Mouse (Mus musculus): ENCODE data around the gene Lsm3. TPM values are rescaled to one million over a fixed set of nuclear protein-coding genes. Genes with fewer than 3 reads are reported as not detected.
A peak's percentile ranks its signal among the peaks of the same experiment; 100 is the strongest.

Lsm3 gene
- polyA plus RNA-seq, 1 experiment from 2014 or later: 379 TPM

- 54% methylated on average over 1 of the region's 1 CpGs for WGBS
- no peaks in the 10 kb centered on the region for H3K27me3 ChIP-seq (ENCODE audit: control insufficient read depth, insufficient read depth, low read length)
- no peak for DNase-seq (ENCODE audit: low spot score)
- H3K36me3 ChIP-seq (replicated peaks; ENCODE audit: control insufficient read depth, insufficient read depth, low read depth, low read length): no peaks in the 10 kb centered on the region
- no peak overlapping the region for H3K27ac ChIP-seq (replicated peaks; ENCODE audit: low read depth, low read length)
- ATAC-seq (replicated peaks; ENCODE audit: insufficient number of reproducible peaks, low FRiP score, low TSS enrichment, low read depth): no peak
- no peak overlapping the region for H3K4me3 ChIP-seq (ENCODE audit: low read depth, low read length)
- H3K9me3 ChIP-seq (replicated peaks; ENCODE audit: control insufficient read depth, low read length): no peaks in the 10 kb centered on the region
- peaks cover 3% of the 10 kb centered on the region; the same call in 1 of the 2 replicates for H3K4me1 ChIP-seq (ENCODE audit: control insufficient read depth, insufficient read depth, low read length)
- H3K9ac ChIP-seq (replicated peaks; ENCODE audit: low read length): no peak overlapping the region
- H3K4me2 ChIP-seq (ENCODE audit: low read depth, low read length): no peak overlapping the region
These were observed 31.6 kb downstream of the Lsm3 start for GRCm38 (mm10) chr6:91547313-91547712.

DNA sequence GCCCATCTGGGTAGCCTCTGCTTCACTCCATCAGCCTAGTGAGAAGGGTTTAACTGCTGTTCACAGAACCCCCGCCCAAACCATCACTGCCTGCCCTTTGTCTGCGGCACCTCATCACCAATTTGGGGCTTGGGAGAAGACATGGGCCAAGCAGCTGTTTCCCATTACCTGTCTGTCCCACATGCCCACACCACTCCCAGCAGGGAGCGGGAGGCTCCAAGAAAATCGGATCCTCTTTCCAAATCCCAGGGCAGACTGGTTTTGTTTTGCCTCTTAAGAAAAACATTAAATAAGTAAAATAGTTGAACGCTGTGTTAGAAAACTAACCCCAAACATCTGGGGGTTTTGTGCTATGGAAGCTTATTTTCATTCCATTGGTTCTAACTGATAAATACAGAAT, 33.9 kb downstream of the Lsm3 start:
- 31% methylated on average over 5 of the region's 5 CpGs for WGBS

GRCm38 (mm10) chr6:91551671-91552070, 35.9 kb downstream of the Lsm3 start:
- 97% methylated on average over 3 of the region's 3 CpGs for WGBS
- Histone ChIP-seq H3K4me1 (ENCODE audit: control insufficient read depth, insufficient read depth, low read length) (0 out of 2 replicates have a peak, but pooled peaks cover 3% of the 10 kb centered on the region), H3K9me3 (replicated peaks; ENCODE audit: control insufficient read depth, low read length) (no peaks in the 10 kb centered on the region), H3K27ac (replicated peaks; ENCODE audit: low read depth, low read length) (no peak overlapping the region), H3K36me3 (replicated peaks; ENCODE audit: control insufficient read depth, insufficient read depth, low read depth, low read length) (no peaks in the 10 kb centered on the region), H3K9ac (replicated peaks; ENCODE audit: low read length) (no peak overlapping the region), H3K4me3 (ENCODE audit: low read depth, low read length) (no peak overlapping the region), H3K4me2 (ENCODE audit: low read depth, low read length) (no peak overlapping the region), H3K27me3 (ENCODE audit: control insufficient read depth, insufficient read depth, low read length) (no peaks in the 10 kb centered on the region)
- ATAC-seq (replicated peaks; ENCODE audit: insufficient number of reproducible peaks, low FRiP score, low TSS enrichment, low read depth) (no peak), DNase-seq (ENCODE audit: low spot score) (no peak)

More for the DNA sequence above, 33.9 kb downstream of the Lsm3 start:
- Histone ChIP-seq H3K9ac (replicated peaks; ENCODE audit: low read length) (no peak overlapping the region), H3K4me1 (ENCODE audit: control insufficient read depth, insufficient read depth, low read length) (0 out of 2 replicates have a peak, but pooled peaks cover 3% of the 10 kb centered on the region), H3K4me2 (ENCODE audit: low read depth, low read length) (no peak overlapping the region), H3K27ac (replicated peaks; ENCODE audit: low read depth, low read length) (peak overlapping the region; percentile 54), H3K36me3 (replicated peaks; ENCODE audit: control insufficient read depth, insufficient read depth, low read depth, low read length) (no peaks in the 10 kb centered on the region), H3K27me3 (ENCODE audit: control insufficient read depth, insufficient read depth, low read length) (no peaks in the 10 kb centered on the region), H3K4me3 (ENCODE audit: low read depth, low read length) (no peak overlapping the region), H3K9me3 (replicated peaks; ENCODE audit: control insufficient read depth, low read length) (no peaks in the 10 kb centered on the region)
- DNase-seq (ENCODE audit: low spot score) (peak; percentile 79), ATAC-seq (replicated peaks; ENCODE audit: insufficient number of reproducible peaks, low FRiP score, low TSS enrichment, low read depth) (0 out of 2 replicates have a peak, but pooled peaks have one; percentile 66)

- H3K36me3 ChIP-seq (replicated peaks; ENCODE audit: control insufficient read depth, insufficient read depth, low read depth, low read length): no peaks in the 10 kb centered on the region
- WGBS: 30% methylated on average over 3 of the region's 3 CpGs
- ATAC-seq (replicated peaks; ENCODE audit: insufficient number of reproducible peaks, low FRiP score, low TSS enrichment, low read depth) (no peak), DNase-seq (ENCODE audit: low spot score) (no peak)
- H3K27me3 ChIP-seq (ENCODE audit: control insufficient read depth, insufficient read depth, low read length): no peaks in the 10 kb centered on the region
- no peak overlapping the region for H3K4me3 ChIP-seq (ENCODE audit: low read depth, low read length)
- H3K4me2 ChIP-seq (ENCODE audit: low read depth, low read length): no peak overlapping the region
- H3K9me3 ChIP-seq (replicated peaks; ENCODE audit: control insufficient read depth, low read length): no peaks in the 10 kb centered on the region
- H3K9ac ChIP-seq (replicated peaks; ENCODE audit: low read length): no peak overlapping the region
- H3K27ac ChIP-seq (replicated peaks; ENCODE audit: low read depth, low read length): no peak overlapping the region
- H3K4me1 ChIP-seq (ENCODE audit: control insufficient read depth, insufficient read depth, low read length): 0 out of 2 replicates have a peak, but pooled peaks cover 3% of the 10 kb centered on the region
These were observed 37.0 kb downstream of the Lsm3 start for GRCm38 (mm10) chr6:91552693-91553092.

- WGBS: 65% methylated on average over 1 of the region's 1 CpGs
- Histone ChIP-seq H3K4me1 (ENCODE audit: control insufficient read depth, insufficient read depth, low read length) (no peaks in the 10 kb centered on the region), H3K27me3 (ENCODE audit: control insufficient read depth, insufficient read depth, low read length) (no peaks in the 10 kb centered on the region), H3K9ac (replicated peaks; ENCODE audit: low read length) (no peak overlapping the region), H3K27ac (replicated peaks; ENCODE audit: low read depth, low read length) (no peak overlapping the region), H3K9me3 (replicated peaks; ENCODE audit: control insufficient read depth, low read length) (no peaks in the 10 kb centered on the region), H3K36me3 (replicated peaks; ENCODE audit: control insufficient read depth, insufficient read depth, low read depth, low read length) (no peaks in the 10 kb centered on the region), H3K4me2 (ENCODE audit: low read depth, low read length) (no peak overlapping the region), H3K4me3 (ENCODE audit: low read depth, low read length) (no peak overlapping the region)
- ATAC-seq (replicated peaks; ENCODE audit: insufficient number of reproducible peaks, low FRiP score, low TSS enrichment, low read depth) (no peak), DNase-seq (ENCODE audit: low spot score) (no peak)
These were observed 42.8 kb downstream of the Lsm3 start for GRCm38 (mm10) chr6:91558565-91558964.

DNA sequence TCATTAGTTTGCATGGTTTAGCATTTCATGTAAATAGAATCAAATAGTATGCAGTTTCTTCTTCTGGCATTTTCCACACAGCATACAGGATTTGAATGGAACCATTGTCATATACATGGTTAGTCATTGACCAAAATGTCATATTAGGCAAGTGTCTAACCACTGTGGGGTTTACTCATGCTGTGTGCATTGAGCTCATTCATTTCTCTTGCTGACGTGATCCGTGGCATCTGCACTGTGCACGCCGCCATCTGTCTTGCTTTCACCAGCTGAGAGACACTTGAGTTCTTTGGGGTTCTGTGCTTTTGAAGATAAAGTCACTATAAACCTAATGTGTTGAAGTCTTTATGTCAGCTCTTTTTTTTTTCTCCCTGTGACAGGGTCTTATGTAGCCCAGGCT, 43.6 kb downstream of the Lsm3 start:
- Histone ChIP-seq H3K27me3 (ENCODE audit: control insufficient read depth, insufficient read depth, low read length) (no peaks in the 10 kb centered on the region), H3K27ac (replicated peaks; ENCODE audit: low read depth, low read length) (no peak overlapping the region), H3K4me1 (ENCODE audit: control insufficient read depth, insufficient read depth, low read length) (no peaks in the 10 kb centered on the region), H3K9me3 (replicated peaks; ENCODE audit: control insufficient read depth, low read length) (no peaks in the 10 kb centered on the region), H3K4me3 (ENCODE audit: low read depth, low read length) (no peak overlapping the region), H3K36me3 (replicated peaks; ENCODE audit: control insufficient read depth, insufficient read depth, low read depth, low read length) (no peaks in the 10 kb centered on the region), H3K9ac (replicated peaks; ENCODE audit: low read length) (no peak overlapping the region), H3K4me2 (ENCODE audit: low read depth, low read length) (no peak overlapping the region)
- DNase-seq (ENCODE audit: low spot score) (no peak), ATAC-seq (replicated peaks; ENCODE audit: insufficient number of reproducible peaks, low FRiP score, low TSS enrichment, low read depth) (no peak)
- 88% methylated on average over 4 of the region's 4 CpGs for WGBS

GRCm38 (mm10) chr6:91560186-91560585, 44.5 kb downstream of the Lsm3 start:
- WGBS: 93% methylated on average over 3 of the region's 3 CpGs
- no peaks in the 10 kb centered on the region for H3K27me3 ChIP-seq (ENCODE audit: control insufficient read depth, insufficient read depth, low read length)
- no peak overlapping the region for H3K27ac ChIP-seq (replicated peaks; ENCODE audit: low read depth, low read length)
- ATAC-seq (replicated peaks; ENCODE audit: insufficient number of reproducible peaks, low FRiP score, low TSS enrichment, low read depth) (no peak), DNase-seq (ENCODE audit: low spot score) (no peak)
- no peaks in the 10 kb centered on the region for H3K9me3 ChIP-seq (replicated peaks; ENCODE audit: control insufficient read depth, low read length)
- H3K9ac ChIP-seq (replicated peaks; ENCODE audit: low read length): no peak overlapping the region
- no peaks in the 10 kb centered on the region for H3K4me1 ChIP-seq (ENCODE audit: control insufficient read depth, insufficient read depth, low read length)
- no peak overlapping the region for H3K4me2 ChIP-seq (ENCODE audit: low read depth, low read length)
- H3K4me3 ChIP-seq (ENCODE audit: low read depth, low read length): no peak overlapping the region
- no peaks in the 10 kb centered on the region for H3K36me3 ChIP-seq (replicated peaks; ENCODE audit: control insufficient read depth, insufficient read depth, low read depth, low read length)

DNA sequence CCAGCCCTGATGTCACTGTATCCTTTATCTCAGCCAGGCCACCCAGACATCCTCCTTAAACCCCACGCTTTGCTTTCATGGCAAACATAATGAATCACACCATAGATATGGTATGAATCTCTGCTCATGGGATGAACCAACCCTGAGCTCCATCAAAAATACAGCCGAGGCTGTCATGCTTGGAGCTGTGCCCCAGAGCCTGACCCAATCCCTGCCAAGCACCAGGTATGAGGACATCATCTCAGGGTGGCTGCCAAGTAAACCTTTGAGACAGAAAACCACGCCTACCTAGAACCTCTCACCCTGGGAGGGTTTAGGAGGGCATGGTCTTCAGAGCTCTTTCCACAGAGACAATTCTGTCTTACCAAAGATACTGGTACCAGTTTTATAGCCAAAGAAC, 47.3 kb downstream of the Lsm3 start:
- no peak overlapping the region for H3K4me2 ChIP-seq (ENCODE audit: low read depth, low read length)
- no peak overlapping the region for H3K9ac ChIP-seq (replicated peaks; ENCODE audit: low read length)
- H3K4me1 ChIP-seq (ENCODE audit: control insufficient read depth, insufficient read depth, low read length): no peaks in the 10 kb centered on the region
- no peaks in the 10 kb centered on the region for H3K27me3 ChIP-seq (ENCODE audit: control insufficient read depth, insufficient read depth, low read length)
- no peak for DNase-seq (ENCODE audit: low spot score)
- no peaks in the 10 kb centered on the region for H3K9me3 ChIP-seq (replicated peaks; ENCODE audit: control insufficient read depth, low read length)
- 86% methylated on average over 3 of the region's 3 CpGs for WGBS
- no peaks in the 10 kb centered on the region for H3K36me3 ChIP-seq (replicated peaks; ENCODE audit: control insufficient read depth, insufficient read depth, low read depth, low read length)
- no peak for ATAC-seq (replicated peaks; ENCODE audit: insufficient number of reproducible peaks, low FRiP score, low TSS enrichment, low read depth)
- H3K27ac ChIP-seq (replicated peaks; ENCODE audit: low read depth, low read length): no peak overlapping the region
- H3K4me3 ChIP-seq (ENCODE audit: low read depth, low read length): no peak overlapping the region

Data from embryonic facial prominence, embryonic 11.5 days (tissue).